Mouse (Mus musculus): ENCODE measurements at regions not wholly inside any gene's neighbourhood (a gene's known extent, or its start where the extent isn't known, plus 50 kb on each side); places are given as distances from the start of the nearest gene placed in this dataset.
"Not testable (repeated sequence)": the region's sequence is repeated elsewhere in the genome, so short reads cannot be mapped to it uniquely, and the experiment has no call there.

- ATAC-seq (replicated peaks; ENCODE audit: poor library complexity, severe bottlenecking), result no peak
These were observed 167.1 kb downstream of the Htr7 start for GRCm38 (mm10) chr19:35890191-35890590.

GRCm38 (mm10) chr19:35886270-35886669 is 171.0 kb downstream of the Htr7 start:
- no peak for ATAC-seq (replicated peaks; ENCODE audit: poor library complexity, severe bottlenecking)

GRCm38 (mm10) chr19:35881810-35882485 is 175.4 kb downstream of the Htr7 start:
- ATAC-seq (replicated peaks; ENCODE audit: poor library complexity, severe bottlenecking), result no peak

GRCm38 (mm10) chr19:35875464-35875863 is 181.8 kb downstream of the Htr7 start:
- ATAC-seq (replicated peaks; ENCODE audit: poor library complexity, severe bottlenecking), result no peak

- no peak for ATAC-seq (replicated peaks; ENCODE audit: poor library complexity, severe bottlenecking)
These were observed 186.6 kb downstream of the Htr7 start for GRCm38 (mm10) chr19:35870720-35871119.

- ATAC-seq (replicated peaks; ENCODE audit: poor library complexity, severe bottlenecking), result no peak
These were observed 188.8 kb downstream of the Htr7 start for GRCm38 (mm10) chr19:35868543-35868942.

GRCm38 (mm10) chr19:35863049-35863448 is 194.3 kb downstream of the Htr7 start:
- no peak for ATAC-seq (replicated peaks; ENCODE audit: poor library complexity, severe bottlenecking)

GRCm38 (mm10) chr19:35861421-35861820 is 195.9 kb downstream of the Htr7 start:
- ATAC-seq (replicated peaks; ENCODE audit: poor library complexity, severe bottlenecking), result no peak

GRCm38 (mm10) chr19:35832992-35833391 is 224.3 kb downstream of the Htr7 start:
- 0 out of 2 replicates have a peak, but pooled peaks have one; percentile 35 for ATAC-seq (replicated peaks; ENCODE audit: poor library complexity, severe bottlenecking)

- no peak for ATAC-seq (replicated peaks; ENCODE audit: poor library complexity, severe bottlenecking)
These were observed 231.2 kb downstream of the Htr7 start for GRCm38 (mm10) chr19:35826074-35826473.

GRCm38 (mm10) chr19:35819626-35820025 is 237.7 kb downstream of the Htr7 start:
- ATAC-seq (replicated peaks; ENCODE audit: poor library complexity, severe bottlenecking), result no peak

- ATAC-seq (replicated peaks; ENCODE audit: poor library complexity, severe bottlenecking), result no peak
These were observed 262.6 kb downstream of the Htr7 start for GRCm38 (mm10) chr19:35794661-35795060.

GRCm38 (mm10) chr19:35787246-35788021 is 269.9 kb downstream of the Htr7 start:
- no peak for ATAC-seq (replicated peaks; ENCODE audit: poor library complexity, severe bottlenecking)

- ATAC-seq (replicated peaks; ENCODE audit: poor library complexity, severe bottlenecking), result not testable (repeated sequence)
These were observed 295.6 kb downstream of the Htr7 start for GRCm38 (mm10) chr19:35761750-35762149.

- no peak for ATAC-seq (replicated peaks; ENCODE audit: poor library complexity, severe bottlenecking)
These were observed 297.6 kb downstream of the Htr7 start for GRCm38 (mm10) chr19:35759701-35760100.

- ATAC-seq (replicated peaks; ENCODE audit: poor library complexity, severe bottlenecking), result no peak
These were observed 301.8 kb downstream of the Htr7 start for GRCm38 (mm10) chr19:35755494-35755893.

GRCm38 (mm10) chr19:35735754-35736153 is 321.6 kb downstream of the Htr7 start:
- ATAC-seq (replicated peaks; ENCODE audit: poor library complexity, severe bottlenecking), result no peak

GRCm38 (mm10) chr19:35728436-35729060 is 328.8 kb downstream of the Htr7 start:
- no peak for ATAC-seq (replicated peaks; ENCODE audit: poor library complexity, severe bottlenecking)

All from granulocyte monocyte progenitor cell, adult 5-6 weeks (primary cell).